Mouse (Mus musculus) lung, postnatal 36 days (tissue): ENCODE results near the gene Tbx18.
A peak's percentile ranks its signal among the peaks of the same experiment; 100 is the strongest.

Source experiments
- DNase-seq: peaks from one replicate; pipeline ENCODE4 v3.0.0; 2022; ENCODE audit warnings: mixed read lengths

The Tbx18 gene

GRCm38 (mm10) chr9:87730961-87731535 lies at the start of gene Tbx18:
TSS of gene Tbx18 (minus strand) at chr9:87731260.
- DNase-seq, result peak; percentile 50

GRCm38 (mm10) chr9:87773951-87774350 lies 42.9 kb upstream of the Tbx18 start:
- DNase-seq, result no peak

- DNase-seq, result no peak
Observed at GRCm38 (mm10) chr9:87755621-87756020, 24.6 kb upstream of the Tbx18 start.

DNA sequence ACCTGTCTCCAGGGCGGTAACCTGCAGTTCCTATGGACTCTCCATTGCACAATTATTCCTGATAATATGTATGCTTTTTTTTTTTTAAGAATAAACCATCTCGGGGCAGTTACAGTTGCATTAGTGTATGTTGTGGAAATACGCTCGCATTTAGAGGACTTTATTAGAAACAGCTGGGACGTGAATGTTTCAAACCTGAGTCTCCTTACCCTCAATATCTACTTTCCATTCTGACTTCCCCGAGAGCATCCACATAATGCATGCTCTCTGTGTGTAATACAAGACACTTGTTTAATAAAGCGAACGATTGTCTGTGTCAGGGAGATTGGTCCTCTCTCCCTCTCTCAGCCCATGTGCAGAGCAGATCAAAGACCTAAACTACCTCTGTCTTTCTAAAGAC lies 10.5 kb upstream of the Tbx18 start:
- DNase-seq, result no peak

- DNase-seq, result peak; percentile 21
Observed at GRCm38 (mm10) chr9:87740667-87741066, 9.6 kb upstream of the Tbx18 start.

DNA sequence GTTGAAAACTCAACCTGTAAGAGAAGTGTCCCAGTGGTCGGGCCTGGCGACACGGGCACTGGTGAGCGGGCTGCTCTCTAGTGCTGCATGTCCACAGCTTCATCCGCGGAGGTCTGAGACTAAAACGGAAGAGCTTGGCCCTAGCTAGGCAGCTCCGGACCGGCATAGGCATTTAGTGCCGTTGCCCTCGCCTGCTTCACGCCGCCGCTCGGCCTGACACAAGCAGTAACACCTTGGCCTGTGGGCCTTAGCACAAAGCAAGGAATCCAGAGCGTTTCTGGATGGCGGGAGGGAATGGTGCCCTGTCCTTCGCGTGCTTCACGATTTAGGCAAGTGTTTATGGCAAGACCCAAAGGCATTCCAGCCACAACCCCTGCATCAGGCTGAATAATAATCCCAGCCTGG lies 9.2 kb upstream of the Tbx18 start:
- DNase-seq, result no peak

- no peak for DNase-seq
Observed at GRCm38 (mm10) chr9:87739543-87740161, 8.6 kb upstream of the Tbx18 start.

- DNase-seq, result no peak
Observed at GRCm38 (mm10) chr9:87738766-87739542, 7.9 kb upstream of the Tbx18 start.

DNA sequence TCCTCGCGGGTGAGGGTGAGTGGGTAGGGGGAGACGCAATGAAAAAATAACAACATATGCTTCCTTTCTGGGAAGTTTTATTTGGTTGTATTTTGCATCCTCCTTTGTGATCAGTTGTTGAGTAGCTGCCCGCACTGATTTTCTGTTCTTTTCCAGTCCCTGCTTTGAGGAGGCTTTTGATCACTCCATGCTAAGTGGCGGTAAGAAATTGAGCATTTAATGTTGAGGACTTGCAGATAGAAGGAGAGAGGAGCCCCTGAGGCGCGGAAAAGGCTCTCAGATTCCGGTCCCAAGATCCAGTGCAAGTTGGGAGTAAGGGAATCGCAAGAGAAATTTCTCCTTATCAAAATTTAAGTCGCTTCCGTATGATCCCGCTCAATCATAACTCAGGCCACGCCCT lies 7.1 kb upstream of the Tbx18 start:
- no peak for DNase-seq

GRCm38 (mm10) chr9:87737271-87737670 lies 6.2 kb upstream of the Tbx18 start:
- no peak for DNase-seq

DNA sequence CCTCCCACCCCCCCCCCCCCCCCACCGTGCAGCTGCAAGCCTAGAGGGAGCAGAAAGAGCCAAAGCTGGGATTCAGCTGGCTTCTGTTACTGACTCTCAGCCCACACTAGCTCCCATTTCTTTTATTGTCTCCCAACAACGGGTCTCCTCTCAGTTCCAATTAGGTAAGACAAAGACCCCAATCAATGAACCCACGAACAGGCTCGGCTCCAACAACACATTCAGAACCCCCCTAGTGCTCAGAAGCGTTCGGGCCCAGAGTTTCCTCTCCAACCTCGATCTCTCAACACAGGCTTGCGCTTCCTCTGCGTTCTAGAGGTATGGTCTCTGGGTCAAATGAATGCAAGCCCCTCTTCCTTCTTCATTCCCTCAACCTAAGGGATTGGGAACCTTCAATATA lies 4.0 kb upstream of the Tbx18 start:
- DNase-seq, result no peak

DNA sequence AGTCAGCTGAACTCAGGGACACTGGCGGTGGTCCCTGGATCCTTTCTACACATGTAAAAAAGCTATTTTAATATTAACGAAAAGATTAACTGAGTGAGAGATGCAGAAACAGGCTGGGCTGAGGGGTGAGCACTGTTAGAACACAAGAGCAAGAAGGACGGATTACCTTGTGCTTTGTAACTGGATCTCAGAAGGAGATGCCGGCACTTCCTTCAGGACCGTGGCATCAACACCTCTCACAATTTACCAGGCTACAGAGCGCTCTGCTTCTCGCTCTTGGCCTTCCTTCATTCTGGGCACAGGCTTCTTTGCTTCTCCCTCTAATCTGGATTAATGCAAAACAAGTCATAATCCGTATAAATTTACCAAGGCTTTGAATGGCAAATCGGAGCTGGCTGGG lies 3.6 kb upstream of the Tbx18 start:
- no peak for DNase-seq

DNA sequence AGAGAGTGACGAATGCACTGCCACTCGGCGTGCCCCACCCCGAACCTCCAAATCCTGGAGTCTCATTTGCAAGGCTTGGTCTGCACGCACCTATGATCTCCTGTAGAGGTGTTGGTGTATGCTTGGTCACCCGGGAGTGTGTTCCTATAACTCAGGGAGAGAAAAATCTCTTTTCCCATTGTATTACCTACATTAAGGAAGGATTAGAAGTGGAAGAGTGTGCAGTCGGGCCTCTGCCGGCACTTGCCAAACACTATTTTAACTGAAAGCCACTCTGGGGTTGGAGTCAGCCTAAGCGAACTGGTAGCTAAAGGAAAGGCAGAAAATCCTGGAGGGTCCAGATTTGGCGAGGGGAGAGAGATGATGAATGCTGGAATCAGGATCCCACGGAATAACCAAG lies 2.7 kb upstream of the Tbx18 start:
- DNase-seq, result no peak

DNA sequence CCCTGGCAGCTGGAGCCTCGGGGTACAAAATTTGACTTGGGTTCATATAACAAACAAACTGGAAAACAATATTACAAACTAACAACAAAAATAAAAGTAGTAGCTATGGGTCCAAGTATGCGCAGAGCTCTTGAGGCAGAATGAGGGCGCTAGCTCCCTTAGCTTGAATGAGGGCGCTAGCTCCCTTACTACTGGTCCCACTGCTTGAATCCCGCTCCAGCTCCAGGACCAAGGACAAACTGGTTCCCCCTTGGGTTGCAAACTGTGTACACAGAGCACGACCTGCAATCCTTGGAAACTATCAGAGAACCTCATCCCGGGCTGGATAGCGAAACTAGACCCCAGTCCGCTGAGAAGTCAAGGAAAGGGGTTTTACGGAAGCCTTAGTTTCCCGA lies 2.2 kb upstream of the Tbx18 start:
- no peak for DNase-seq

DNA sequence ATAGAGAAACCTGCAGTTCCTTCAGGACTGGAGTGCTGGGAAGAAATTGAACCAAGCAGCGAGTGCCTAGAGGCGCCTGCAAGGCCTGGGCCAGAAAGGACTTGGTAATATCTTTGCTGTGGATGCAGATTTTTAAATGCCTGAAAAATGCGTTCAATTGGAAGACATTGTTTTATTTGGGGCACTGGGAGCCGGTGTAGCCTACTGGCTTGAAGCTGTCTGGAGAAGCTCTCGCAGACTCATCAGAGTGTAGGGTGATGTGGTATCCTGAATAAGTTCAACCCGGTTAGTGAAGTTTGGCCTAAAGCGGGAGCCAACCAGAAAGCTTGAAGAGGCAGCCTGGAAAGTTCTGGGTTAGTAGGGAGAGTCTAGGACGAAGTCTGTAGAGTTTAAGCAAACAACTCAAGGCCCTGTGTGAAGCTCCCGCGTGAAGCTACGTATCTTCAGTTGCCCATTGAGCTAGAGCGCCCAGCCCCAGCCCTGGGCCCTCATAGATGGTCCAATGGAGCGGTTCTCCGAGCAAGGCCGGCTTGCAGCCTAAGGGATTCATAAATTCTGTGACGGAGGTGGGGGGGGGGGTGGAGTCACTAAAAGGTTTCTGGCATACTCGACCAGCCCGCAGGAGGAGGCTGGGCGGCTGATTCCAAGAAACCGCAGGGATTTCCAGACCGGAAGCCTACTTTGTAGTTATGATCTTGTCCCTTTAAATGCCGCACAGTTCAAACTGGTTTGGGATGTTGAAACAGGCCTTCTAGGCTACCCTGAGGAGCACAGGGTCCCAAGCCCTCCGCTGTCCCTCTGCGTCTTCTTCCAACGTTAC lies 1.6 kb upstream of the Tbx18 start:
- no peak for DNase-seq

- no peak for DNase-seq
Observed at GRCm38 (mm10) chr9:87730271-87730960, 644 bp downstream of the Tbx18 start.

DNA sequence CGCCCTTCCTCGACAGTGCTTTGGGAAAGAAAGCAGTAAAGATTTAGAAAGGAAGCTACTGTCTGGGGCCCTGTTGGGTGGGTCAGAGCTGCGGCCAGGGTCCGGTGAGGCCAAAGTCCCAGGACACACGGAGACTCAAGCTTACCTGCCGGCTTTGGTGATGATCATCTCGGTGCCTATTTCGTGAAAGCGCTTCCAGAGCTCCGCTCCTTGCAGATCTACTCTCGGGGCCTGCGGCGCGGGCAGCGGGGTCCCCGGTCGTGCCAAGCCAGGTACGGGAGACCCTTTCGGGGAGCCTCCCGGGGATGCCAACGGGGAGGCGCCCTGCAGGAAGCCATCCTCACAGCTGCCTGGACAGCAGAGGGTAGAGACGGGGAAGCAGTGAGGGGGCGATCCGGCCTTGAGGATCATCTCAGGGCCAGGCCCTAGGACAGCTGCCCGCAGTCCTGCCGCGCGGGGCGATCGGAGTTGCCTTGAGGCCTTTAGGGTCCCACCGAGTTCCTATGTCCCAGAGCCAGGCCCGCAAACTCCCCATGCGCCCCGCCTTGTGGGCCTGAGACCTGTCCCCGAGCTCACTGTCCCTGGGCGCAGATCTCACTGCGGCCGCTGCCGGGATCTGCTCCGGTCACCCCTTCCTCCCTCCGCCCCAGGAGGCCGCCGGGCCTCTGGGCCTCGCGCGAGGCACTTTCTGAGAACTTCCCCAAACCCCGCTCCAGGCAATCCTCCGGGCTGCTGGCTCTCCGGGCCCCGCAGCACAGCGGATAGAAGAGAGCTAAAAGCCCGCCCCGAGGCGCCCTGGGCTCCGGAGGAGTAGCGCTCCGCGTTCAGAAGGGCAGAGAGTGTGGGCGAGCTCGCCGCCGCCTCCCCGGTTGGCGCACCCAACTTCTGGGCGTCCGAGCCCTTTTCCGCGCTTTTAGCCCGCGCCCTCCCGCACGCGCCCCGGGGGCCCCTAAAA lies 1.5 kb downstream of the Tbx18 start:
- DNase-seq, result no peak

DNA sequence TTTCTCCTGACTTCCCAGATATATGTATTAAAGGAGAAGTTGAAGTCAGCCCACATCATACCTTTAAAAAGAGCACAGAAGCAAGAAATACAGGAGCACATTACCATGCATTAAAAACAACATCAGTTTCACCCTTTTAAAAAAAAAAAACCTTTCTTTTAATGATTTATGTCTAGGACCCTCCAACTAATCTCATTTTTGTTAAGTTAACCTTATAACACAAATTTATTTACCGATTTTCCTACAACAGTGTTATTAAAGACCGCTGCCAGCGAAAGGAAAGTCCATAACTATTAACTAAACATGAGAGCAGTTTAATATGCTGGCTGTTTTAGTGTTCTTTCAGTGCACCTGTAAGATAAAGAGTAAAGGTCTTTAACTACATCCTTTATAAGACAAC lies 3.0 kb downstream of the Tbx18 start:
- no peak for DNase-seq

GRCm38 (mm10) chr9:87727155-87727953 lies 3.7 kb downstream of the Tbx18 start:
- no peak for DNase-seq

GRCm38 (mm10) chr9:87721793-87722192 lies 9.3 kb downstream of the Tbx18 start:
- DNase-seq, result no peak

DNA sequence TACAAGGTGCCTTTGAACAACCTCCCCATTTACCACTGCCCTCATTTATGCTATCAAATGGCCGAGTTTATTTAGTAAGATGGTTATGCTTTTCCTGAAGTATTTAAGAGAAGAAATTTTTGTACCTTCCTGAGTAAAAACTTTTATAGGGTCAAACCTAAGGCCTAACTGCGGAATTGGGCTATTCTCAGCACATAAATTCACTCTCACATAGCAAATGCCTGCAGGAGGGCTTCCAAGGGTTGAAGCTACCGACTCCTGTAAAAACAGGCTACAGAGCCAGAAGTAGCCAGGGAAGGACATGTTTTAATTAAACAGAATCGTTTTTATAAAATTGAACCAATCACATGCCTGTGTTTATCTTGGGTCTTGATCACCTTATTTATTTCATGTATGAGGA lies 20.7 kb downstream of the Tbx18 start:
- no peak for DNase-seq
